Mouse (Mus musculus) testis, adult 2 months (tissue): Measurements from ENCODE around the gene Pdzrn3. TPM values are rescaled to one million over a fixed set of nuclear protein-coding genes. Genes with fewer than 3 reads are reported as not detected.

Source experiments
- H3K27ac ChIP-seq: fragments of 200-500 bp; 2 replicates; pipeline ENCODE4 v1.5.1; 2012; ENCODE audit warnings: low read depth, low read length; ENCODE audit not compliant: control insufficient read depth, insufficient read depth
- H3K27me3 ChIP-seq: fragments of 200-500 bp; 2 replicates; pipeline ENCODE4 v1.6.1; 2012; ENCODE audit warnings: mild to moderate bottlenecking, low read length, moderate library complexity; ENCODE audit not compliant: control insufficient read depth, insufficient read depth
- H3K36me3 ChIP-seq: fragments of 200-500 bp; 2 replicates; pipeline ENCODE4 v1.6.1; 2012; ENCODE audit warnings: mild to moderate bottlenecking, low read length; ENCODE audit not compliant: control insufficient read depth, insufficient read depth
- H3K4me1 ChIP-seq: fragments of 200-500 bp; 2 replicates; pipeline ENCODE4 v1.6.1; 2012; ENCODE audit warnings: low read length; ENCODE audit not compliant: control insufficient read depth, insufficient read depth
- H3K4me3 ChIP-seq: fragments of 200-500 bp; 2 replicates; pipeline ENCODE4 v1.5.1; 2012; ENCODE audit warnings: low read depth, mild to moderate bottlenecking, low read length, moderate library complexity, mixed read lengths; ENCODE audit not compliant: control insufficient read depth
- CTCF ChIP-seq: fragments of 200-500 bp; IDR thresholded peaks from 2 replicates; pipeline ENCODE4 v1.5.1; 2012; ENCODE audit warnings: low read depth, mild to moderate bottlenecking, inconsistent platforms, low read length, moderate library complexity; ENCODE audit not compliant: control insufficient read depth, insufficient read depth, insufficient replicate concordance
- POLR2A ChIP-seq: fragments of 200-500 bp; IDR thresholded peaks from 2 replicates; pipeline ENCODE4 v1.6.1; 2012; ENCODE audit warnings: low read depth, mild to moderate bottlenecking, inconsistent platforms, low read length, moderate library complexity; ENCODE audit not compliant: control insufficient read depth
- polyA plus RNA-seq: library from polyadenylated mRNA; depleted of rRNA; stranded (reverse); fragments of >200 nt; gene quantifications from 2 replicates; pipeline ENCODE4 v1.2.3, GENCODE M21; 2012

Pdzrn3 gene
- polyA plus RNA-seq, 1 experiment, result 1.2 TPM

GRCm38 (mm10) chr6:101322580-101322979 is 55.1 kb downstream of the Pdzrn3 start:
- Histone ChIP-seq H3K27ac (no peak overlapping the region), H3K36me3 (no peaks in the 10 kb centered on the region), H3K4me3 (no peak overlapping the region), H3K27me3 (no peaks in the 10 kb centered on the region), H3K4me1 (no peaks in the 10 kb centered on the region)
- TF ChIP-seq POLR2A (no peak), CTCF (no peak)

- TF ChIP-seq POLR2A, result no peak
- TF ChIP-seq CTCF, result no peak
- no peaks in the 10 kb centered on the region for H3K27me3 ChIP-seq
- H3K4me3 ChIP-seq, result no peak overlapping the region
- no peaks in the 10 kb centered on the region for H3K36me3 ChIP-seq
- no peak overlapping the region for H3K27ac ChIP-seq
- H3K4me1 ChIP-seq, result no peaks in the 10 kb centered on the region
These were observed 57.3 kb downstream of the Pdzrn3 start for GRCm38 (mm10) chr6:101320386-101320785.

GRCm38 (mm10) chr6:101319374-101319967 is 58.2 kb downstream of the Pdzrn3 start:
- TF ChIP-seq POLR2A (no peak), CTCF (no peak)
- no peak overlapping the region for H3K27ac ChIP-seq
- H3K4me1 ChIP-seq, result no peaks in the 10 kb centered on the region
- no peaks in the 10 kb centered on the region for H3K27me3 ChIP-seq
- no peaks in the 10 kb centered on the region for H3K36me3 ChIP-seq
- no peak overlapping the region for H3K4me3 ChIP-seq

GRCm38 (mm10) chr6:101318530-101318929 is 59.2 kb downstream of the Pdzrn3 start:
- TF ChIP-seq POLR2A (no peak), CTCF (no peak)
- H3K4me3 ChIP-seq, result peak overlapping the region; percentile 46; the same call in 1 of the 2 replicates
- no peaks in the 10 kb centered on the region for H3K27me3 ChIP-seq
- no peaks in the 10 kb centered on the region for H3K36me3 ChIP-seq
- H3K27ac ChIP-seq, result no peak overlapping the region
- no peaks in the 10 kb centered on the region for H3K4me1 ChIP-seq

GRCm38 (mm10) chr6:101311446-101311845 is 66.3 kb downstream of the Pdzrn3 start:
- Histone ChIP-seq H3K4me3 (no peak overlapping the region), H3K4me1 (no peaks in the 10 kb centered on the region)

GRCm38 (mm10) chr6:101310491-101310890 is 67.2 kb downstream of the Pdzrn3 start:
- no peak overlapping the region for H3K27ac ChIP-seq
- no peaks in the 10 kb centered on the region for H3K36me3 ChIP-seq
- no peaks in the 10 kb centered on the region for H3K4me1 ChIP-seq
- H3K4me3 ChIP-seq, result no peak overlapping the region
- TF ChIP-seq POLR2A (no peak), CTCF (no peak)
- H3K27me3 ChIP-seq, result no peaks in the 10 kb centered on the region

More at GRCm38 (mm10) chr6:101311446-101311845, 66.3 kb downstream of the Pdzrn3 start:
- no peaks in the 10 kb centered on the region for H3K36me3 ChIP-seq
- no peaks in the 10 kb centered on the region for H3K27me3 ChIP-seq
- no peak overlapping the region for H3K27ac ChIP-seq
- TF ChIP-seq CTCF (no peak), POLR2A (no peak)

- Histone ChIP-seq H3K4me1 (no peaks in the 10 kb centered on the region), H3K27me3 (no peaks in the 10 kb centered on the region), H3K27ac (no peak overlapping the region), H3K4me3 (no peak overlapping the region), H3K36me3 (no peaks in the 10 kb centered on the region)
- TF ChIP-seq CTCF, result no peak
These were observed 69.6 kb downstream of the Pdzrn3 start for GRCm38 (mm10) chr6:101307964-101308531.
